Mouse (Mus musculus): Measurements from ENCODE around the gene Chrm2. TPM values are rescaled to one million over a fixed set of nuclear protein-coding genes. Genes with fewer than 3 reads are reported as not detected.

Chrm2 gene
- polyA plus RNA-seq, 1 experiment from 2014 or later: 3.0 TPM

DNA sequence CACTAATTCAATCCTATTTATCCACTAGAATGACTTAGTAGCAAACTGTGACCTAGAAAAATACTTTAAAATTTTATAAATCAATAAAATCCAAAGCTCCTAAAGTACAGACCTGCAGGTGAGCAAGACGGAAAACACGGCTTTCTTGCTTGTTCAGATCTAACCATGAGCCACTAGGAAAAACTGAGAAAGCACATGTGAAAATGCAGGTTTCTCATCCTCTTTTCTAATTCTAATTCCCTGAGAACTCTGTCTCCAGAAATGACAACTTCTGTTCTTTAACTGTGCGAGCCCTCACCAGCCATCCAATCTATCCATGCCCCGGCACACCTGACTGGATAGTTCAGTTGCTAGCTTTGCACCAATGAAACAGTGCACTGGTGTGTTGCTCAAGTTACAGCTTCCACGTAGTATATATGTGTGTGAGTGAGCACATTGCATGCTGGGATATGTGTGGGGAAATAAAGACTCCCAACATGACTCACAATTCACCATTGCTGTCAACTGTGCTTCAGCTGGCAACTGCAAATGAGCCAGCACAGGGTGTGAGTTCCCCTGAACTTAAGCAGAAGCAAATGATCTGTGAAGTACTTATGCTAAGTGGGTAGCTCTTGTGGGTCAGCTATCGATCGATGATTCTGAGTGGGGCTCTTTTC, 119.3 kb downstream of the Chrm2 start:
- peaks cover 3% of the 10 kb centered on the region; the same call in 1 of the 2 replicates for H3K4me1 ChIP-seq (replicated peaks; ENCODE audit: control insufficient read depth, insufficient read depth, low read length)
- H3K9ac ChIP-seq (replicated peaks; ENCODE audit: low read depth, low read length): no peak overlapping the region
- no peaks in the 10 kb centered on the region for H3K36me3 ChIP-seq (ENCODE audit: control insufficient read depth, insufficient read depth)
- no peak overlapping the region for H3K4me3 ChIP-seq (replicated peaks; ENCODE audit: low read length)
- H3K9me3 ChIP-seq (ENCODE audit: control insufficient read depth, low read length): no peaks in the 10 kb centered on the region
- H3K27me3 ChIP-seq (replicated peaks; ENCODE audit: control insufficient read depth, insufficient read depth, low read length): no peaks in the 10 kb centered on the region
- 75% methylated on average over 7 of the region's 7 CpGs for WGBS
- no peak overlapping the region for H3K4me2 ChIP-seq (ENCODE audit: low read length)
- no peak for ATAC-seq
- no peak overlapping the region for H3K27ac ChIP-seq (ENCODE audit: low read length)

DNA sequence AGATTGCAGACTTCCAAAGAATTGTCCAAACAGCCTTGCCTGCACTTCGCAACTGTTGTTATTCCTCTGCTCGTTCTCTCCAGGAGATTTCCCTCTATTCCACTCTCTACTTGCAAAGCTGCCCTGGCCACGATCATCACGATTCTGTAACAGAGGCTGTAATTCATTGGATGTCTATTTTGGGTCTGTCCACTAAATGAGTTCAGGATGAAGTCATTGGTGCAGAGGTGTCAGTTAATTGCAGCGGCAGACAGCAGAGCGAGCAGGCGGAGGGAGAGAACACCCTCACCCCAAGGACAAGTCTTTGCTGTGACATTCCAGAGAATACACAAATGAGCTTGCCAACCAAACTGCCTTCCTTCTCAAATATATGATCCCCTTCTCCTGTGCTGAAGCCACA, 120.1 kb downstream of the Chrm2 start:
- WGBS: 30% methylated on average over 7 of the region's 7 CpGs
- no peaks in the 10 kb centered on the region for H3K9me3 ChIP-seq (ENCODE audit: control insufficient read depth, low read length)
- H3K27me3 ChIP-seq (replicated peaks; ENCODE audit: control insufficient read depth, insufficient read depth, low read length): no peaks in the 10 kb centered on the region
- H3K4me1 ChIP-seq (replicated peaks; ENCODE audit: control insufficient read depth, insufficient read depth, low read length): peaks cover 3% of the 10 kb centered on the region; the same call in 1 of the 2 replicates
- no peak overlapping the region for H3K27ac ChIP-seq (ENCODE audit: low read length)
- no peak overlapping the region for H3K9ac ChIP-seq (replicated peaks; ENCODE audit: low read depth, low read length)
- ATAC-seq: no peak
- no peaks in the 10 kb centered on the region for H3K36me3 ChIP-seq (ENCODE audit: control insufficient read depth, insufficient read depth)
- H3K4me3 ChIP-seq (replicated peaks; ENCODE audit: low read length): no peak overlapping the region
- no peak overlapping the region for H3K4me2 ChIP-seq (ENCODE audit: low read length)

DNA sequence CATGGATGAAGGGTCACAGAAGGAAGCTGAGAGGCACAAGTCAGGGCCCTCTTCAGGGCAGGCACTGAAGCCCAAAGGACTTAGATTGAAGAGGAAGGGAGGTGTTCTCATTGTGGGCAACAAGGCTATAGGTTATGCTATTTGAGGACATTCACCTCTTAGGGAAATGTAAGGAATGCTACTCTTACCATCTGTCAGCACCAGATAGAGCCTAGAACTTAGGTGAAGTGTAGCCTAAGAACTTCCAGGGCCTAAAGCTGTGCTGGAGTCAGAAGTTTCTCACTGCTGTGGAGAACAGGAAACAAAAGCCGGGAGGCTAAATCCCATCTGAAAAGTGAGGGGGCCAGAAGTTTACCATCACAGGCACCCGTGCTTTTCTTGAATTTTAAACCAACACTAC, 120.6 kb downstream of the Chrm2 start:
- ATAC-seq: no peak
- Histone ChIP-seq H3K27me3 (replicated peaks; ENCODE audit: control insufficient read depth, insufficient read depth, low read length) (no peaks in the 10 kb centered on the region), H3K4me2 (ENCODE audit: low read length) (no peak overlapping the region), H3K4me3 (replicated peaks; ENCODE audit: low read length) (no peak overlapping the region), H3K36me3 (ENCODE audit: control insufficient read depth, insufficient read depth) (no peaks in the 10 kb centered on the region), H3K27ac (ENCODE audit: low read length) (no peak overlapping the region), H3K9me3 (ENCODE audit: control insufficient read depth, low read length) (no peaks in the 10 kb centered on the region), H3K4me1 (replicated peaks; ENCODE audit: control insufficient read depth, insufficient read depth, low read length) (peaks cover 3% of the 10 kb centered on the region; the same call in 1 of the 2 replicates), H3K9ac (replicated peaks; ENCODE audit: low read depth, low read length) (no peak overlapping the region)
- 34% methylated on average over 2 of the region's 2 CpGs for WGBS

DNA sequence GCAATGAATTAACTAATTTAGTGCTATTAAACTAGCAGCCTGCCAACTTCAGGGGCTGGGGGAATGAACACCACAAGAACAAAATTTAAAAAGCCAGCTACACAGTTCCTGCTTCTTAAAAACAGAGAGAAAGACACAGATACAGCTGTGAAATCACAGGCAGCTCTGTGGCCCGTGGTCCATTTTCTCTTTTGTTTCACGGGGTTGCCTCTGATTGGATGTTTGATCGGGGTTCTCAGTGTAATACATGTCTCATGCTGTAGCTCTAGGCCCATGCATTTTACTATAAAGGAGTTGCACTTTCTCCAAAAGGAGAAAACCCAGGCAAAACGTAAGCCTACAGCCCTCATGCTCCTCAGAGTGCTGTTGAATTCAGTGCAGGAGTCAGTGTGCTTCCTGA, 128.6 kb downstream of the Chrm2 start:
- peak; percentile 60 for ATAC-seq
- WGBS: 42% methylated on average over 4 of the region's 4 CpGs
- no peaks in the 10 kb centered on the region for H3K36me3 ChIP-seq (ENCODE audit: control insufficient read depth, insufficient read depth)
- no peak overlapping the region for H3K9ac ChIP-seq (replicated peaks; ENCODE audit: low read depth, low read length)
- no peak overlapping the region for H3K4me2 ChIP-seq (ENCODE audit: low read length)
- no peaks in the 10 kb centered on the region for H3K27me3 ChIP-seq (replicated peaks; ENCODE audit: control insufficient read depth, insufficient read depth, low read length)
- no peaks in the 10 kb centered on the region for H3K9me3 ChIP-seq (ENCODE audit: control insufficient read depth, low read length)
- H3K4me1 ChIP-seq (replicated peaks; ENCODE audit: control insufficient read depth, insufficient read depth, low read length): peaks cover 12% of the 10 kb centered on the region
- no peak overlapping the region for H3K27ac ChIP-seq (ENCODE audit: low read length)
- no peak overlapping the region for H3K4me3 ChIP-seq (replicated peaks; ENCODE audit: low read length)

DNA sequence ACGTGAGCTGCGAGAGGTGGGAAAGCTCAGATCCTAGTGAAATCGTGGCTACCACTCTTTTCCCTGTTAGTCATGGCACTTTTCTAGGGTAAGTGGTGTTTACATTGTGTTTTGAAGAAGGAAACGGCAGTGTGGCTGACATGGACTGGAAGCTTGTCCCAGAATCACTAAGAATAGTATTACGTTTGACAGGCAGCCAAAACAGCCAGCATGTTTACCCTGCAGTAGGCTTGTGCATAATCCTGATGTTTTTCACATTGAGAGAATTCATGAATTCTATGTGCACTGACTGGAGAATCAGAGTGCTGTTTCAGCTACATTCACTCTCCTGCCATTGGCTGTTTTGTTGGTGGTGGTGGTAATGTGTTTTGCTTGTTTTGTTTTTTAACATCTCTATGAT, 129.4 kb downstream of the Chrm2 start:
- WGBS: 37% methylated on average over 5 of the region's 5 CpGs
- Histone ChIP-seq H3K27me3 (replicated peaks; ENCODE audit: control insufficient read depth, insufficient read depth, low read length) (no peaks in the 10 kb centered on the region), H3K9ac (replicated peaks; ENCODE audit: low read depth, low read length) (no peak overlapping the region), H3K36me3 (ENCODE audit: control insufficient read depth, insufficient read depth) (no peaks in the 10 kb centered on the region), H3K4me1 (replicated peaks; ENCODE audit: control insufficient read depth, insufficient read depth, low read length) (peaks cover 12% of the 10 kb centered on the region), H3K9me3 (ENCODE audit: control insufficient read depth, low read length) (no peaks in the 10 kb centered on the region), H3K27ac (ENCODE audit: low read length) (peak overlapping the region; percentile 39; the same call in 1 of the 2 replicates), H3K4me2 (ENCODE audit: low read length) (no peak overlapping the region), H3K4me3 (replicated peaks; ENCODE audit: low read length) (no peak overlapping the region)
- peak; percentile 82 for ATAC-seq

DNA sequence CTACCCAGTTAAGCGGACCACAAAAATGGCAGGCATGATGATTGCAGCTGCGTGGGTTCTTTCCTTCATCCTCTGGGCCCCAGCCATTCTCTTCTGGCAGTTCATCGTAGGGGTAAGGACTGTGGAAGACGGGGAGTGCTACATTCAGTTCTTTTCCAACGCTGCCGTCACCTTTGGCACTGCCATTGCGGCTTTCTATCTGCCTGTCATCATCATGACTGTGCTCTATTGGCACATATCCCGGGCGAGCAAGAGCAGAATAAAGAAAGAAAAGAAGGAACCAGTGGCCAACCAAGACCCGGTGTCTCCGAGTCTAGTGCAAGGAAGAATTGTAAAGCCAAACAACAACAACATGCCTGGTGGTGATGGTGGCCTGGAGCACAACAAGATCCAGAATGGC, 135.7 kb downstream of the Chrm2 start:
- H3K4me2 ChIP-seq (ENCODE audit: low read length): no peak overlapping the region
- H3K36me3 ChIP-seq (ENCODE audit: control insufficient read depth, insufficient read depth): no peaks in the 10 kb centered on the region
- H3K27me3 ChIP-seq (replicated peaks; ENCODE audit: control insufficient read depth, insufficient read depth, low read length): no peaks in the 10 kb centered on the region
- H3K4me1 ChIP-seq (replicated peaks; ENCODE audit: control insufficient read depth, insufficient read depth, low read length): no peaks in the 10 kb centered on the region
- WGBS: 92% methylated on average over 11 of the region's 11 CpGs
- H3K9ac ChIP-seq (replicated peaks; ENCODE audit: low read depth, low read length): no peak overlapping the region
- H3K4me3 ChIP-seq (replicated peaks; ENCODE audit: low read length): no peak overlapping the region
- H3K9me3 ChIP-seq (ENCODE audit: control insufficient read depth, low read length): no peaks in the 10 kb centered on the region
- no peak overlapping the region for H3K27ac ChIP-seq (ENCODE audit: low read length)
- ATAC-seq: no peak

DNA sequence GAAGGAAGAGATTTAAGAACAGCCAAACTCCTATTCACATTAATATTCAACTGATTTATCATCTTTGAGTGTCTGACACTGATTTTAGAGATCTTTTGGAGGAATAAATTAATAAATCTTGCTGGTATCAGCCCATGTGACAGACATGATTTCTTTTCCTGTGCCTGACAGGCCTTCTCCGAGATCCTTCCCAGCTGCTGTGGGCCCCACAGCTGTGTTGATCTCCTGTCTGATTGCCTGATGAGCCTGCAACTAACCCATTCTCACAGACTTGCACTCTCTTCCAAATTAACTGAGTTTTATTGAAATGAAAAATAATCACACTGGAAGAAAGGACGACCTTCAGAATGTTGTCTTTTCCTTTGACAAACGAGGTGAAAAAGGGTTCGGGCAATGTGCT, 140.6 kb downstream of the Chrm2 start:
- no peaks in the 10 kb centered on the region for H3K36me3 ChIP-seq (ENCODE audit: control insufficient read depth, insufficient read depth)
- 65% methylated on average over 4 of the region's 4 CpGs for WGBS
- no peaks in the 10 kb centered on the region for H3K27me3 ChIP-seq (replicated peaks; ENCODE audit: control insufficient read depth, insufficient read depth, low read length)
- no peak overlapping the region for H3K9ac ChIP-seq (replicated peaks; ENCODE audit: low read depth, low read length)
- no peaks in the 10 kb centered on the region for H3K4me1 ChIP-seq (replicated peaks; ENCODE audit: control insufficient read depth, insufficient read depth, low read length)
- H3K9me3 ChIP-seq (ENCODE audit: control insufficient read depth, low read length): no peaks in the 10 kb centered on the region
- ATAC-seq: peak; percentile 65; the same call in 1 of the 2 replicates
- no peak overlapping the region for H3K4me3 ChIP-seq (replicated peaks; ENCODE audit: low read length)
- no peak overlapping the region for H3K27ac ChIP-seq (ENCODE audit: low read length)
- no peak overlapping the region for H3K4me2 ChIP-seq (ENCODE audit: low read length)

DNA sequence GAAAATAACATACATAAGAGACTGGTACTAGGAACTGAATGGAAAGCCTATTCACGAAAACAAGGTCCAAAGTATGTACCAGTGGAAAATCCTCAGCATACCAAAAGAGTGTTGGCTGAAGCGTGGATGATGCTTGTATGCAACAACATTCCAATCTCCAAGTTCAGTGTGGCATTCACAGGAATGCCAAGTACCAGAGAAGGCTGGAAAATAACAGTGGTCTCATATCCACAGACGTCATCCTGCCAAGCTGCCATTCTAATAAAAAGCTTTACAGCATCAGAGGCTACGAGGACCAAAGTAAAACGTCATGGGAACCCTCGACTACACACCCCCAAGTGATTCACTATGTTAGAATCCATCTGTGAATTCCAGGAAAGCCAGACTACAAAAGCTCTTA, 153.4 kb downstream of the Chrm2 start:
- WGBS: 77% methylated on average over 6 of the region's 6 CpGs
- Histone ChIP-seq H3K27ac (ENCODE audit: low read length) (no peak overlapping the region), H3K9ac (replicated peaks; ENCODE audit: low read depth, low read length) (no peak overlapping the region), H3K27me3 (replicated peaks; ENCODE audit: control insufficient read depth, insufficient read depth, low read length) (no peaks in the 10 kb centered on the region), H3K9me3 (ENCODE audit: control insufficient read depth, low read length) (no peaks in the 10 kb centered on the region), H3K4me2 (ENCODE audit: low read length) (no peak overlapping the region), H3K36me3 (ENCODE audit: control insufficient read depth, insufficient read depth) (no peaks in the 10 kb centered on the region), H3K4me3 (replicated peaks; ENCODE audit: low read length) (no peak overlapping the region), H3K4me1 (replicated peaks; ENCODE audit: control insufficient read depth, insufficient read depth, low read length) (no peaks in the 10 kb centered on the region)
- no peak for ATAC-seq

DNA sequence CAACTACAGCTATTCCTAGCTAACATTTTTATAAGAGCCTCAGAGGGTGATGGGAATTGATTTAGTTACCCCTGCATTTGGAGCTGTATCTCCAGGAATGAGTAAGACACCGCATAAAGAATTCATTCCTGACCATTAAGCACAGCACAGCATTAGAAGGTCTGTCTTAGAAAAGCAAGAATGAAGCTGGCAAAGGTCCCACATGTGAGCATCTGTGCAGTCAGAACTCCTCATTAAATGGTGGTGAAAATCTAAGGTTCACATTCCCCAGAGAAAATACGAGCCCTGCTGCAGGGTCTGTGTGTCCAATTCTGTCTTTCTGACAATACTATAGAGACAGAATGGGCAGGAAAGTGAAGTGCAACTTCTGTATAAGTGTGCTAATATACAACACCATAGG, 179.0 kb downstream of the Chrm2 start:
- Histone ChIP-seq H3K27ac (ENCODE audit: low read length) (no peak overlapping the region), H3K9ac (replicated peaks; ENCODE audit: low read depth, low read length) (no peak overlapping the region), H3K9me3 (ENCODE audit: control insufficient read depth, low read length) (peaks cover 3% of the 10 kb centered on the region; the same call in 1 of the 2 replicates), H3K4me3 (replicated peaks; ENCODE audit: low read length) (no peak overlapping the region), H3K27me3 (replicated peaks; ENCODE audit: control insufficient read depth, insufficient read depth, low read length) (no peaks in the 10 kb centered on the region), H3K36me3 (ENCODE audit: control insufficient read depth, insufficient read depth) (no peaks in the 10 kb centered on the region), H3K4me1 (replicated peaks; ENCODE audit: control insufficient read depth, insufficient read depth, low read length) (no peaks in the 10 kb centered on the region), H3K4me2 (ENCODE audit: low read length) (no peak overlapping the region)
- ATAC-seq: no peak
- WGBS: 40% methylated on average over 2 of the region's 2 CpGs
